Mouse (Mus musculus) left cerebral cortex, postnatal 36 days (tissue): ENCODE measurements around the gene Hoxb3. TPM values are rescaled to one million over a fixed set of nuclear protein-coding genes. Genes with fewer than 3 reads are reported as not detected.

ENCODE experiments used
- DNase-seq, 2 experiments: peaks; one replicate each; pipeline ENCODE4 v3.0.0; 2021 to 2022; ENCODE audit warnings: low spot score in 2 of 2, mixed read lengths in 1 of 2
- intact Hi-C: fragments of 180-260 bp; cut with DNase I; formaldehyde crosslinking; loops from one replicate; pipeline ENCODE4 v1.15.1; 2025
- total RNA-seq, 2 experiments: library from RNA; stranded (reverse); gene quantifications; 2 replicates each; pipeline ENCODE4 v1.2.3; 2021

Hoxb3 gene
- total RNA-seq, 2 experiments from 2014 or later: not detected

- intact Hi-C loops: loop anchor here (10.0 kb wide), 1 partner anchor 309 kb away; the partner anchor contains the start of gene Igf2bp1
These were observed 9.2 kb upstream of the Hoxb3 start for GRCm38 (mm10) chr11:96313806-96314428.

GRCm38 (mm10) chr11:96314671-96315343, 8.3 kb upstream of the Hoxb3 start:
- intact Hi-C loops: loop anchor here (10.0 kb wide), 1 partner anchor 310 kb away; the partner anchor contains the start of gene Igf2bp1
- DNase-seq: no peak

More at GRCm38 (mm10) chr11:96313806-96314428, 9.2 kb upstream of the Hoxb3 start:
- no peak for DNase-seq

GRCm38 (mm10) chr11:96315344-96315681, 7.8 kb upstream of the Hoxb3 start:
- DNase-seq: no peak
- intact Hi-C loops: loop anchor here (10.0 kb wide), 1 partner anchor 311 kb away; the partner anchor contains the start of gene Igf2bp1

- intact Hi-C loops: loop anchor here (10.0 kb wide), 1 partner anchor 312 kb away; the partner anchor contains the start of gene Igf2bp1
- DNase-seq: no peak
These were observed 6.2 kb upstream of the Hoxb3 start for GRCm38 (mm10) chr11:96316696-96317607.

GRCm38 (mm10) chr11:96317608-96318367, 5.3 kb upstream of the Hoxb3 start, which contains the start of gene Hoxb4:
Hoxb4 (plus strand) TSS chr11:96318267.
- intact Hi-C loops: loop anchor here (10.0 kb wide), 1 partner anchor 313 kb away; the partner anchor contains the start of gene Igf2bp1
- DNase-seq: no peak

GRCm38 (mm10) chr11:96318368-96319070, 4.6 kb upstream of the Hoxb3 start:
- no peak for DNase-seq
- intact Hi-C loops: loop anchor here (10.0 kb wide), 1 partner anchor 314 kb away; the partner anchor contains the start of gene Igf2bp1

GRCm38 (mm10) chr11:96319071-96319902, 3.8 kb upstream of the Hoxb3 start:
- no peak for DNase-seq
- intact Hi-C loops: loop anchor here (10.0 kb wide), 1 partner anchor 314 kb away; the partner anchor contains the start of gene Igf2bp1

- DNase-seq: no peak
- intact Hi-C loops: loop anchor here (10.0 kb wide), 1 partner anchor 315 kb away; the partner anchor contains the start of gene Igf2bp1
These were observed 3.2 kb upstream of the Hoxb3 start for GRCm38 (mm10) chr11:96319910-96320309.

GRCm38 (mm10) chr11:96320688-96321087, 2.4 kb upstream of the Hoxb3 start:
- intact Hi-C loops: no loop called here
- no peak for DNase-seq

- DNase-seq: no peak
- intact Hi-C loops: no loop called here
These were observed 1.3 kb upstream of the Hoxb3 start for GRCm38 (mm10) chr11:96321846-96322245.

GRCm38 (mm10) chr11:96322738-96323137, 388 bp upstream of the Hoxb3 start:
- DNase-seq: no peak
- intact Hi-C loops: no loop called here

- DNase-seq: no peak
- intact Hi-C loops: no loop called here
These were observed 999 bp downstream of the Hoxb3 start for GRCm38 (mm10) chr11:96324125-96324524.

GRCm38 (mm10) chr11:96324965-96325364, 1.8 kb downstream of the Hoxb3 start:
- intact Hi-C loops: no loop called here
- DNase-seq: no peak

- DNase-seq: no peak
- intact Hi-C loops: no loop called here
These were observed 2.7 kb downstream of the Hoxb3 start for GRCm38 (mm10) chr11:96325747-96326212.

GRCm38 (mm10) chr11:96326705-96327104, 3.6 kb downstream of the Hoxb3 start:
- intact Hi-C loops: no loop called here

GRCm38 (mm10) chr11:96327122-96327521, 4.0 kb downstream of the Hoxb3 start:
- no peak for DNase-seq
- intact Hi-C loops: no loop called here

More at GRCm38 (mm10) chr11:96326705-96327104, 3.6 kb downstream of the Hoxb3 start:
- DNase-seq: no peak

GRCm38 (mm10) chr11:96327750-96328149, 4.6 kb downstream of the Hoxb3 start:
- intact Hi-C loops: no loop called here

More at GRCm38 (mm10) chr11:96327750-96328149, 4.6 kb downstream of the Hoxb3 start:
- DNase-seq: no peak
